Mouse (Mus musculus) testis, postnatal 10 days (tissue): ENCODE measurements at regions not wholly inside any gene's neighbourhood (a gene's known extent, or its start where the extent isn't known, plus 50 kb on each side); places are given as distances from the start of the nearest gene placed in this dataset.
A peak's percentile ranks its signal among the peaks of the same experiment; 100 is the strongest.

Experiments
- DNase-seq: peaks from one replicate; pipeline ENCODE4 v3.0.0; 2021; ENCODE audit warnings: low spot score

- DNase-seq, result no peak
Observed at GRCm38 (mm10) chr15:62130530-62130929, 1207.7 kb upstream of the A1bg start.

GRCm38 (mm10) chr15:62128546-62129212, 1205.9 kb upstream of the A1bg start:
- DNase-seq, result no peak

GRCm38 (mm10) chr15:62127602-62128158, 1204.9 kb upstream of the A1bg start:
- no peak for DNase-seq

DNA sequence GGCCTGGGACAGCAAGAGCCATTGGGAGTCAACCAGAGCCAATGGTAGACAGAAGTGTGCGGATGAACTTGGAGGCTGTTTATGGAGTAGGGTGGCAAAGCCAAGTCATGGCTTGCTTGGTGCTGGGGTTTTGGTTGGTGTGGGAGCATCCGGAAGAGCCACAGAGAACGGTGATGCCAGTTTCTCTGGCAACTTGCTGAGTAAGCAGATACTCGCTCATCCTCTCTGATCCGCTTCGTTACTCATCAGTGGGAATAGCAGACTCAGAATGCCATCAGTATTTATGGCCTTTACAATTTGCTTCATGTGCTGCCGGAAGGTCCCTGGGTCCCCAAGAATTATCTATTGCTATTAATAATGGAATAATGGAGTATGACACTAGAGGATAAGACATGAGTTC, 1202.9 kb upstream of the A1bg start:
- DNase-seq, result no peak

DNA sequence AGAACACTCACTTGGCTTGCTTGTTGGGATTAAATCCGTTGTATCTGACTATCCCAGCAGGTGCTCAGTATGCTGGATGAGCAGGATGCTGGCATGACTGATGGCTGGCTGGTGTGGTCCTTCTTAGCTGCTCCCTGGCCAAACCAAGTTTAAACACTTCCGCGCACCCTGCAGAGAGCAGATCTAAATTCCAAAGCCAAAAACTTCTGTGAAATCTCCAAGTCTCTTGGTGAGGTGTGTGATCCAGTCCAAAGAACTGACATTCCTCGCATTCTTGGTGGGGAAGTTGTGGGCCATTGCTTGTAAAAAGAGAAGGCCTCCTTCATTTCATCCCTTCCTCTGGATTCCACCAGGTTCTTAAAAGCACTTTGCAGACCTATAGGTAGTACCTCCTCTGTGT, 1200.9 kb upstream of the A1bg start:
- DNase-seq, result no peak

- no peak for DNase-seq
Observed at GRCm38 (mm10) chr15:62122265-62123023, 1199.6 kb upstream of the A1bg start.

DNA sequence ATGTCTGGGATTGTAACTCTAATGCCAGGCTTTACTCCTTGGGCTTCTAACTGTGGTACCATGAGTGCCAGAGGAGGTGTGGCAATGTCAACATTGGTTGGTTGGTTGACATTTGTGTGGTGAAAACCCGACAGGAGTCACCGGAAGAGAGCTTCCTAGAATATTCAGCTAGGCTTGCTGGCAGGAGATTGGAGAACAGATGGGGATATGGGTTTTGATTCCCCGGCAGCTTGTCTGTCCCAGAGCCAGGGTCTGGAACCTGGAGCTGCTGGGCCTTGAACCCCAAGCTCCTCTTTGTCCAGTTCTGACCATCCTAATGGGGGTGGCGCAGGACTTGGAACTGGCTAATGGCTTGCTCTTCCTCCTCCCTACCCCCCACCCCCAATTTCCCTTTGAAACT, 1198.9 kb upstream of the A1bg start:
- no peak for DNase-seq

DNA sequence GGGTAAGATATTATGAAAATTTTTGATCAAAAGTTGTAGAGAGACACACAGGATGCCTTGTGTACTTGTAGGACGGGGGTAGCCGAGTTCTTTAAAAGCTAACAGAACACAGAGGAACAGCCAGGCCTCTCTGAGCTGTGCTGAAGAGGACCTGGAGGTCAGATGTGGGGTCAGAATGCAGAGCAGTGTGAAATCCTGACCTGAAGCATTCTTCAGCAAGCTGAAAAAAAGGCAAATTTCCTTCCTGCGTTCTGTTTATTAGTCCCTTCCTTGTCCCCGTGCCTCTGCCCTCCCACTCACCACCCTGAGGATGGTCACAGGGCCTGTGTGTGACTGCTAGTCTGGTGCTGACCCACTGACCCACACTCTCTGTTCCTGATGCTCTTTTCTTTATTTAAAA, 1197.9 kb upstream of the A1bg start:
- DNase-seq, result no peak

DNA sequence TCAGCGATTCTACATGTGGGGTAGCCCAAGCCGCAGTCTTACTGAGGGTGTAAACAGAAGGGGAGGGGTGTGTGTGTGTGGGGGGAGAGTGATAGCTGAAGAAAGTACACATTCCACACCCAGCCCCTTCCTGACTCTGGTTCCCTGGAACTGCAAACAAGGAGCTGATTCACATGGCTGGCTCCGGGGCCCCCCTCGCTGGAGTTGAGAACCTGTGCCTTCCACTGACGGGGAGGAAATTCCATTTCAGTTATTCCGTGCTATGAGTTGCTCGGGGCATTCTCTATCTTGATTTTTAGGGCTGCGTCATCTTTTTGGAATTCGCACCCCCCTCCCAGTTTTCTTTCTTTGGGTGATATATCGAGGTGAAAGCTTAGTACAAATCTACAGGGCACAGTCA, 1196.2 kb upstream of the A1bg start:
- no peak for DNase-seq

GRCm38 (mm10) chr15:62116184-62116583, 1193.4 kb upstream of the A1bg start:
- DNase-seq, result no peak

DNA sequence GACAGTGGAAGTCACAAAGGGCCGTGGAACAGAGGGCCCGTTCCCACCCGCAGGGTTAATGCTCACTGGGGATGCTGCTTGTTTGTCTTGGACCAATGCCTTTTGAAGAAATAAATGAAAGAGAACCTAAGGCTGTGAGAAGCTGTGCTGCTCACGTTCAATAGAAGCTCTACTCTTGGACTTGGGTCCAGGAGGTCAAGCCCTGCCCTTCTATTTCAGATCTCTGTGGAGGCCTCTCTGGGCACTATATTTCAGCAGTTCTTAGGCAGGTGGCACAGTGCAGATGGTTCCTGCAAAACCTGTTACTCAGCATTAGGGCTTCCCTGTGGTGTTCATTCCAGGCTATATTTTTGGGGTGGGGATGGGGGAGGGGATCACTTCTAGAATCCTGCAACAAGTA, 1192.0 kb upstream of the A1bg start:
- no peak for DNase-seq

DNA sequence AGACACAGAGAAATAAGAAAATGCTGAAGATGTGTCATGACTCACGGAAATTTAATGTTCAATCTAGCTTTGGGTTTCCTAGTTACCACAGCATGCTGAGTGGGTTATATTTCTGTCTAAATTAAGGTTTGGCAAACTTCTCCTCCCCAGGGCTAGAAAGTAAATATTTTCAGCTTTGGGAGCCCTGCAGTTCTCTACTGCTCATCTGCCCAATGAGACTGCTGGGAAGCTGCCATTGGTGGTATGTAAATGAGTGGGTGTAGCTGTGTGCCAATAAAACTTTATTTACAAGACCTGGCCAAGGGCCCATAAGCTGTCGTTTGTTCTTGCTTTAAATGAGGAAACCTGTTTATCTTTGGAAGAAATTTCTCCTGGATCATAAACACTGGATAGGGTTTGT, 1189.3 kb upstream of the A1bg start:
- DNase-seq, result no peak

- no peak for DNase-seq
Observed at GRCm38 (mm10) chr15:62107976-62108375, 1185.2 kb upstream of the A1bg start.

DNA sequence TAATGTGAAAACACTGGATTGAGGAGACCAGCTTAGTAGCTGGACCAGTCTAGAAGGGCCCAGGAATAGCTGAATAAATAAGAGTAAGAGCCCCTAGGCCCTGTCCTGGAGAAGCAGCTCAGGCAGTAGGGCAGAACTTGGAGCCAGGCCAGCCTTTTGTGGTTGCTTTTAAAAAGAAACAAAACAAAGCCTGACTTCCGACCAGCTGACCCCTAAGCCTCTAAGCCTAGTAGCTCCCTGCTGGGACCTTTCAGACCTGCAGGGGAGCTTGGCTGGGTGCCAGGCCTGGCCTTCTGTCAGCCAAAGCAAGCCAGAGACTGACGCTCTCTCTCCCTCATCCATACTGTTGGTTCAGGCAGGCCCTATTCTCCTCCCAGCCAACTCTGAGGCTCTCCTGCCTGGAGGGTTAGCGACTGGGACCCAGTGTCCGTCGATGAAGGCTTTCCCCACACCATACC, 1183.7 kb upstream of the A1bg start:
- peak; percentile 87 for DNase-seq

DNA sequence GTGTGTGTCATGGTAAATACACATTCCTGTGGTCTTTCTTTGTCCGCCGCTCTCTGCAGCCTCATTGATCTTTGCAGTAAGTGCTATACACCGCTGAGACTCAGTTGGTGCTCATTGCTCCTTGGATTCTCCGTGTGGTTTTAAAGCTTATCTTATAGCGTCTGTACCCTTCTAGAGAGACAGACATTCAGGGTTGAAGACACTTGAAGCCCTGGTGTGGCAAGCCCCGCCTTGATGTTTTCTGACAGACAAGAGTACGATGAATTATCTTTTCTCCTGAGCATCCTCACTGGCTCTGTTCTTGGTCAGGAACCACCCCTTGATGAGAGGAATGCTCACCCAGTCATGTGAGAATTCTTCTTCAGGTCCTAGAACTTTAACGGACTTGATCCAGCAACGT, 1182.7 kb upstream of the A1bg start:
- DNase-seq, result no peak

- DNase-seq, result no peak
Observed at GRCm38 (mm10) chr15:62104653-62105052, 1181.8 kb upstream of the A1bg start.

DNA sequence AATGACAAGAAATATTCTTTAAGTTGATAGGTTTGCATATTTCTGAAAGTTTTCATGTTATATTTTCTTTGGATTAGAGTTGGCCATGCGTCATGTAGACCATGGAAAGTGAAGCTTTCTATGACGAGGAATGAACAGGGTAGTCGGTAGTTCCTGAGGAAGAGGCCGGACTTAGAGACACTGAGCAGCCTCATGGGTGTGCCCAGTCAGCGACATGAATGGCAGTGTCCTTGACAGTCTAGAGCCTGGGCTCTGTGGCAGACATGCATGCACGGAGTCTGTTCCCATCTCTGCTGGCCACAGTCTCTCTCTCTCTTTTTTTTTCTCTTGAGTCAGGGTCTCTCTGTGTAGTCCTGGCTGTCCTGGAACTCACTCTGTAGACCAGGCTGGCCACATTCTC, 1176.9 kb upstream of the A1bg start:
- no peak for DNase-seq

GRCm38 (mm10) chr15:62098791-62099660, 1176.2 kb upstream of the A1bg start:
- peak; percentile 53 for DNase-seq

GRCm38 (mm10) chr15:62096778-62097177, 1174.0 kb upstream of the A1bg start:
- DNase-seq, result no peak

DNA sequence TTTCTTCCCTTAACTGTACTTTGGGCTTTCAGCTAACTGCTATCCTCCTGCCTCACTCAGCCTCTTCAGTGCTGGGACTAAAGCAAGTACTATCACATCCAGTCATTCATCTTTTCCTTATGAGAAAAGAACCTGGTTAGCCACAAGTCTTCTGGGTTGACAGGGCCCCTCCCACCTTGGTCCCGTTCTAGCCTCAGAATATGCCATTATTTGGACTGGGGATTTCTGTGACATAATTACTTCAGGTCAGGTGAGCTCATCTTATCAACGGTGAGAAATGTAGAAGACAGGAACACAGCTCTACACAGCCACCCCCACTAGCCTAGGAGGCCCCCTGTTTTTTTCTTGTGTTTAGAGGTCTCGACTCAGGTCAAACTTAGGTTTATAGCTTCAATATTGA, 1172.4 kb upstream of the A1bg start:
- DNase-seq, result no peak

- no peak for DNase-seq
Observed at GRCm38 (mm10) chr15:62093672-62094071, 1170.9 kb upstream of the A1bg start.

GRCm38 (mm10) chr15:62092671-62093185, 1169.9 kb upstream of the A1bg start:
- DNase-seq, result no peak
